ENCODE assay signal across 9 mouse cellular contexts in the genomic region with DNA sequence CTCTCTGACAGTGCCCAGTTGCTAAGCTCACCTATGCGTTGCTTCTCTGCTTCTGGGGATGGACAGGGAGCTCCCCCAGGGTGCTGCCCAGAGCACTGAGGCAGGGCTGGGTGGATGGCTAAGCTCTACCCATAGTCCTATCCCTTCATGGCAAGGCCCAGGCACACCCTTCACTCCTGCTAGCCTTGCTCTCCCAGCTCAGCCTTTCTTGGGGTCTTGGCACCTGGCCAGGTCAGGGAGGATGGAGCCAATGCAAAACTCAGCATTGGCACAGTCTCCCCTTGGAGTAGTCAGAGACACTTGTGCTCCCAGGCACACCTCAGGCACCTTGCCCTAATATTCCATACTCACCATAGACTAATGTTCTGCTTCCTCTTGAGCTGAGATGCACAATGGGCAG. TPM values are rescaled to one million over a fixed set of nuclear protein-coding genes. Genes with fewer than 3 reads are reported as not detected.
DNase-seq lines count a peak whose midpoint lies in the region; ATAC-seq and TF ChIP-seq lines count a peak whose summit lies in the region.
"Had no signal": no experiment of that assay in that cellular context is flagged by ENCODE, and none has a peak within 500 bp of the region (broad histone marks: within the 10 kb centered on the region; RNA-seq: fewer than 3 reads in every experiment).

No protein-coding gene starts in this region.

- H3K36me3 ChIP-seq in hindbrain, embryonic 13.5 days = no peaks in the 10 kb centered on the region
- no peaks in the 10 kb centered on the region for H3K36me3 ChIP-seq in liver, postnatal 0 days (replicated peaks; ENCODE audit: insufficient read depth, low read length)
- no peaks in the 10 kb centered on the region for H3K36me3 ChIP-seq in thymus, adult 2 months (ENCODE audit: control insufficient read depth, insufficient read depth, low read length)

- no peak overlapping the region for H3K27ac ChIP-seq in cortical plate, adult 2 months (ENCODE audit: insufficient read depth, low read length)
- no peak overlapping the region for H3K27ac ChIP-seq in hindbrain, embryonic 13.5 days
- H3K27ac ChIP-seq in liver, postnatal 0 days (ENCODE audit: low read depth) = no peak overlapping the region
- H3K27ac ChIP-seq in thymus, adult 2 months (ENCODE audit: control insufficient read depth, insufficient read depth, low read length) = no peak overlapping the region

- 0 out of 2 replicates have a peak, but pooled peaks cover 6% of the 10 kb centered on the region for H3K27me3 ChIP-seq in hindbrain, embryonic 13.5 days
- H3K27me3 ChIP-seq in liver, postnatal 0 days (ENCODE audit: insufficient read depth, low read length) = 0 out of 2 replicates have a peak, but pooled peaks cover 6% of the 10 kb centered on the region
- no peaks in the 10 kb centered on the region for H3K27me3 ChIP-seq in thymus, adult 2 months (ENCODE audit: control insufficient read depth, insufficient read depth, low read length)

- no peak overlapping the region for H3K9ac ChIP-seq in hindbrain, embryonic 13.5 days
- no peak overlapping the region for H3K9ac ChIP-seq in liver, postnatal 0 days (replicated peaks)

- H3K4me3 ChIP-seq in cortical plate, adult 2 months (ENCODE audit: insufficient read depth, low read length) = 0 out of 2 replicates have a peak overlapping the region, but pooled peaks have one; percentile 10
- peak overlapping the region; percentile 12; the same call in 1 of the 2 replicates for H3K4me3 ChIP-seq in hindbrain, embryonic 13.5 days
- H3K4me3 ChIP-seq in liver, postnatal 0 days (ENCODE audit: low read depth, low read length) = peak overlapping the region; percentile 13; the same call in 1 of the 2 replicates
- no peak overlapping the region for H3K4me3 ChIP-seq in thymus, adult 2 months (ENCODE audit: control insufficient read depth, insufficient read depth, low read length)

- DNase-seq in gastrocnemius, postnatal 10 days = peak; percentile 26
- DNase-seq in gastrocnemius, adult 18-20 months (ENCODE audit: low spot score) = no peak
- no peak for DNase-seq in liver, postnatal 0 days
- DNase-seq in adrenal gland, postnatal 10 days = no peak
- DNase-seq in thymus, adult 2 months = no peak
- no peak for DNase-seq in retina, embryonic 14.5 days (ENCODE audit: low spot score)

- no peak for TF ChIP-seq CTCF in cortical plate, adult 2 months (IDR thresholded peaks at IDR 0.05; ENCODE audit: extremely low read depth, insufficient read depth, low read length)
- no peak for TF ChIP-seq CTCF in liver, postnatal 0 days (IDR thresholded peaks at IDR 0.05; ENCODE audit: low read depth)
- TF ChIP-seq CTCF in thymus, adult 2 months (IDR thresholded peaks at IDR 0.05; ENCODE audit: borderline replicate concordance, control insufficient read depth, extremely low read depth, insufficient read depth, low read length, poor library complexity) = no peak

- no peaks in the 10 kb centered on the region for H3K9me3 ChIP-seq in hindbrain, embryonic 13.5 days
- no peaks in the 10 kb centered on the region for H3K9me3 ChIP-seq in liver, postnatal 0 days (ENCODE audit: low read length)

- peak overlapping the region; percentile 23 for H3K4me2 ChIP-seq in hindbrain, embryonic 13.5 days
- H3K4me2 ChIP-seq in liver, postnatal 0 days (ENCODE audit: low read depth, low read length) = no peak overlapping the region

- no peak for TF ChIP-seq POLR2A in cortical plate, adult 2 months (IDR thresholded peaks at IDR 0.05; ENCODE audit: extremely low read depth, insufficient read depth, low read length)
- no peak for TF ChIP-seq POLR2A in thymus, adult 2 months (IDR thresholded peaks at IDR 0.05; ENCODE audit: control insufficient read depth, extremely low read depth, insufficient read depth, low read length, poor library complexity)

- no peak for ATAC-seq in hindbrain, embryonic 13.5 days (ENCODE audit: low FRiP score)
- no peak for ATAC-seq in liver, postnatal 0 days

- TF ChIP-seq EP300 in liver, postnatal 0 days (IDR thresholded peaks at IDR 0.05; ENCODE audit: low read depth) = no peak

- no peaks in the 10 kb centered on the region; the same call in 1 of the 2 replicates for H3K4me1 ChIP-seq in cortical plate, adult 2 months (ENCODE audit: control insufficient read depth, insufficient read depth, low read length)
- no peaks in the 10 kb centered on the region for H3K4me1 ChIP-seq in hindbrain, embryonic 13.5 days (replicated peaks)
- H3K4me1 ChIP-seq in liver, postnatal 0 days (ENCODE audit: insufficient read depth) = no peaks in the 10 kb centered on the region
- H3K4me1 ChIP-seq in thymus, adult 2 months (replicated peaks; ENCODE audit: control insufficient read depth, insufficient read depth, low read length) = no peaks in the 10 kb centered on the region

- WGBS in hindbrain, embryonic 13.5 days = 31% methylated on average over 1 of the region's 1 CpGs
- 71% methylated on average over 1 of the region's 1 CpGs for WGBS in liver, postnatal 0 days (ENCODE audit: insufficient replicate concordance)
- 100% methylated on average over 1 of the region's 1 CpGs for WGBS in thymus, adult 2 months

RNA-seq across cellular contexts. Expression of a gene that starts 0.7 kb away (rescaled TPM):
- 100 to 1,000 TPM; 303 to 408 TPM for total RNA-seq in gastrocnemius, postnatal 10 days (2021)
- total RNA-seq in gastrocnemius, adult 18-20 months (2021) = 10 to 100 TPM; 43.9 to 70.1 TPM
- 16.3 and 16.6 TPM in 2 replicates for polyA plus RNA-seq in cortical plate, adult 2 months (2012; rRNA removed)
- 21.6 and 28.6 TPM in 2 replicates for polyA plus RNA-seq in hindbrain, embryonic 13.5 days (2015; fragmentation: Nextera tagmentation; extraction: Ambion mirVana)
- polyA plus RNA-seq in liver, postnatal 0 days (2015; fragmentation: Nextera tagmentation; extraction: Ambion mirVana) = 17.4 and 18.3 TPM in 2 replicates
- 100 to 1,000 TPM; 207 to 268 TPM for total RNA-seq in adrenal gland, postnatal 10 days (2021)
- polyA plus RNA-seq in thymus, adult 2 months (2012; rRNA removed) = 83.6 and 91.6 TPM in 2 replicates

RNA-seq across cellular contexts. Expression of a gene that starts 18.8 kb away (rescaled TPM):
- 1 to 10 TPM; 7.8 to 8.4 TPM for total RNA-seq in gastrocnemius, postnatal 10 days (2021)
- total RNA-seq in gastrocnemius, adult 18-20 months (2021) = 10 to 100 TPM; 10.6 to 10.7 TPM
- 41.7 and 46.2 TPM in 2 replicates for polyA plus RNA-seq in cortical plate, adult 2 months (2012; rRNA removed)
- polyA plus RNA-seq in hindbrain, embryonic 13.5 days (2015; fragmentation: Nextera tagmentation; extraction: Ambion mirVana) = 3.6 and 4.2 TPM in 2 replicates
- polyA plus RNA-seq in liver, postnatal 0 days (2015; fragmentation: Nextera tagmentation; extraction: Ambion mirVana) = not detected in 2 replicates
- total RNA-seq in adrenal gland, postnatal 10 days (2021) = 10 to 100 TPM; 11.7 to 17.0 TPM
- polyA plus RNA-seq in thymus, adult 2 months (2012; rRNA removed) = 0.05 and 0.06 TPM in 2 replicates

RNA-seq across cellular contexts. Expression of a gene that starts 25.2 kb away (rescaled TPM):
- total RNA-seq in gastrocnemius, postnatal 10 days (2021) = 10 to 100 TPM; 21.2 to 25.1 TPM
- 10 to 100 TPM in 1 of 2 experiments, 1 to 10 TPM in 1; 9.7 to 12.3 TPM for total RNA-seq in gastrocnemius, adult 18-20 months (2021)
- polyA plus RNA-seq in cortical plate, adult 2 months (2012; rRNA removed) = 9.8 and 10.2 TPM in 2 replicates
- polyA plus RNA-seq in hindbrain, embryonic 13.5 days (2015; fragmentation: Nextera tagmentation; extraction: Ambion mirVana) = 73.0 and 73.5 TPM in 2 replicates
- polyA plus RNA-seq in liver, postnatal 0 days (2015; fragmentation: Nextera tagmentation; extraction: Ambion mirVana) = 22.1 and 25.3 TPM in 2 replicates
- 10 to 100 TPM; 24.3 to 34.8 TPM for total RNA-seq in adrenal gland, postnatal 10 days (2021)
- polyA plus RNA-seq in thymus, adult 2 months (2012; rRNA removed) = 20.8 and 21.4 TPM in 2 replicates

RNA-seq across cellular contexts. Expression of a gene that starts 48.9 kb away (rescaled TPM):
- not detected for total RNA-seq in gastrocnemius, postnatal 10 days (2021)
- not detected for total RNA-seq in gastrocnemius, adult 18-20 months (2021)
- not detected in 2 replicates for polyA plus RNA-seq in cortical plate, adult 2 months (2012; rRNA removed)
- not detected in 2 replicates for polyA plus RNA-seq in hindbrain, embryonic 13.5 days (2015; fragmentation: Nextera tagmentation; extraction: Ambion mirVana)
- polyA plus RNA-seq in liver, postnatal 0 days (2015; fragmentation: Nextera tagmentation; extraction: Ambion mirVana) = not detected in 2 replicates
- total RNA-seq in adrenal gland, postnatal 10 days (2021) = not detected
- 1.7 and 2.2 TPM in 2 replicates for polyA plus RNA-seq in thymus, adult 2 months (2012; rRNA removed)
- total RNA-seq: layer of hippocampus, postnatal 14 days had no signal
